Mouse (Mus musculus): ENCODE results near the gene Ak1.
A peak's percentile ranks its signal among the peaks of the same experiment; 100 is the strongest.

The Ak1 gene

DNA sequence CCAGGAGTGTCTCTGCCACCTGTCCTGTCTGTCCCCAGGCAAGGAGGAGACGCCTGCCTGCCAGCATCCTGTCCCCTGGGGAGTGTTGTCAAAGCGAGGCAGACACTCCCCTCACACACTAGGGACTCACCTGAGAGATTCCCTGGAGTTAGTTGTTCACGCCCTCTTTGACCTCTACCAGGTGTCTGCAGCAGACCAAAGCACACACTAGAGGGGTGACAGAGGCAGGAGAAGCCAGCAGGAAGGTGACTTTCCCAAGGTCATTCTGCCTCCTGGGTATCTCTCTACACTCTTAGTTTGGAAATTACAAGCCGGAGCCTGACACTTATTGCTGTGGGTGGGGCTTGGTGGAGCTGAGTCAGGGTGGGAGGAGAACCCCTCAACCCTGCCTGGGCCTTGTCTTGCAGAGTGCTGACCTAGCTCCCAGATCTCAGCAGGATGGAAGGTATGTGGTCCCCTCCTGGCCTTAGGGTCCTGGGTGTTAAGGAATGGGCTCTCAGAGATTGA, 6.5 kb downstream of the Ak1 start:
- DNase-seq (ENCODE audit: low spot score): no peak

DNA sequence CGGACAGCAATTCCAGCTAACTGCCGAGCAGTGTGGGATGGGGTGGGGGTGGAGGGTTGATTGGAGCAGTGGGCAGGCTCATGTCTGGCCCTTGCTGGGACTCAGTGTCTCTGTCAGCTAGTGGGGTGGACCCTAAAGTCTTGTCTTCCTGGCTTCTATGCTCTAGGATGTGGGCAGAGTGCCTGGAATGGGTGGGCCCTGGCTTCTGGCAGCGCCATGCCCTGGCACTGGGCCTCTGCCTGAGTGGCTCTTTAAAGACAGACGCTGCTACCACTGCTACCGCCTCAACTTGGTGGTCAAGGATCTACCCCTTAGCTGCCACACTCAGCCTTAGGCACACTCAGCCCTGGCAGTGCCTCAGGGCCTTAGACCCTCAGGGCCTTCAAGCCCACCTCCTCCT, 7.2 kb downstream of the Ak1 start:
- peak; percentile 89 for DNase-seq (ENCODE audit: low spot score)

DNA sequence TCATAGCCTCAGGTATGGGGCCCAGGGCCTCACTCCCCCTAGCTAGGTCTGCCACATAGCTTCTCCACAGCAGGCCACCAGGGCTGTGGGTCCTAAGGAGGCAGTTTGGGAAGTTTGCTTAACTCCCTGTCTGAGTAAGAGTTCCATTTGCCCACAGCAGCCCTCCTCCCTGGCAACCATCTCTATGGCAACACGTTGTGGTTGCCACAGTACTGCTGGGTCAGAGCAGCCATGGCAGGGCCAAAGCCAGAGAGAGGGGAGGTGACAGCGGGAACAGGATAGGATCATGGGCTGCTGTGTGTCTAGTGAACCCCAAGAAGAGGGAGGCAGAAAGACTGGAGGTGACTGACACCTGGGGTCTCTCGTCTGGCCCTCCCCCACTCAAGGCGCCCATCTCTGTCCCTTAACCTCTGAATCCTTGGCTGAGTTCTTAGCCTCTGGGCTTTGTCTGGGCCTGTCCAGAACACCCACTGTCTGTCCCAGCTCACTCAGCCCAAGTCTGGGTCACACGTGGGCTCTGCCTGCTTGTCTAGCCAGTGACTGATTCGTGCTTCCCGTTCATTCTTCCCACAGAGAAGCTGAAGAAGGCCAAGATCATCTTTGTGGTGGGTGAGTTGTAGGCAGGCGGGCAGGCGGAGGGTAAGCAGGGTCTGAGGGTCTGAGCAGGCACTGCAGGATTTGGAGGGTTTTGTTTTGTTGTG, 7.9 kb downstream of the Ak1 start:
- peak; percentile 76 for DNase-seq (ENCODE audit: low spot score)

DNA sequence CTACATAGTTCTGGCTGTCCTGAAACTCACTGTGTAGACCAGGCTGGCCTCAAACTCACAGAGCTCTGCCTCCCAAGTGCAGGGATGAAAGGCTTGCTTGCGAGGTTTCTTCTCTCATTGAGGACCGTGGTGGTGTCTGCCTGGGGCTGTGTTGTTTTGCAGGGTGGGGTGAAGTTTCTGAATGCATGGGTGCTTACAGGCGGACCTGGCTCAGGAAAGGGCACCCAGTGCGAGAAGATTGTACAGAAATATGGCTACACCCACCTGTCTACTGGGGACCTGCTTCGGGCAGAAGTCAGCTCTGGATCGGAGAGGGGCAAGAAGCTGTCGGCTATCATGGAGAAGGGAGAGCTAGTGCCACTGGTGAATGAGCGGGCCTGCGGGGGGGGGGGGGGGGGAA, 8.5 kb downstream of the Ak1 start:
- DNase-seq (ENCODE audit: low spot score): no peak

DNA sequence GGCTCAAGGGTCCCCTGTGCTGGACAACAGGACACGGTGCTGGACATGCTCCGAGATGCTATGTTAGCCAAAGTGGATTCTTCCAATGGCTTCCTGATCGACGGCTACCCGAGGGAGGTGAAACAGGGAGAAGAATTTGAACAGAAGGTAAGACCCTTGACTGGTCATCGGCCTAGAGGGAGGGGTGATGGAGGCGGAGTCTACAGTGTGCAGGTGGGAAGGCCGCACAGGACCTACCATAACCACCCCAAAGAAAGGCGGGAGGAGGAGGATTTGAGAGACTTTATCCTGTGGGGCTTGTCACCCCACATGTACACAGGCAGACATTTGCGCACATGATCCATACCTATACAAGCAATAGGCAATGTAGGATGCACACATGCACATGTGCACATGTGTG, 9.5 kb downstream of the Ak1 start:
- DNase-seq (ENCODE audit: low spot score): no peak

DNA sequence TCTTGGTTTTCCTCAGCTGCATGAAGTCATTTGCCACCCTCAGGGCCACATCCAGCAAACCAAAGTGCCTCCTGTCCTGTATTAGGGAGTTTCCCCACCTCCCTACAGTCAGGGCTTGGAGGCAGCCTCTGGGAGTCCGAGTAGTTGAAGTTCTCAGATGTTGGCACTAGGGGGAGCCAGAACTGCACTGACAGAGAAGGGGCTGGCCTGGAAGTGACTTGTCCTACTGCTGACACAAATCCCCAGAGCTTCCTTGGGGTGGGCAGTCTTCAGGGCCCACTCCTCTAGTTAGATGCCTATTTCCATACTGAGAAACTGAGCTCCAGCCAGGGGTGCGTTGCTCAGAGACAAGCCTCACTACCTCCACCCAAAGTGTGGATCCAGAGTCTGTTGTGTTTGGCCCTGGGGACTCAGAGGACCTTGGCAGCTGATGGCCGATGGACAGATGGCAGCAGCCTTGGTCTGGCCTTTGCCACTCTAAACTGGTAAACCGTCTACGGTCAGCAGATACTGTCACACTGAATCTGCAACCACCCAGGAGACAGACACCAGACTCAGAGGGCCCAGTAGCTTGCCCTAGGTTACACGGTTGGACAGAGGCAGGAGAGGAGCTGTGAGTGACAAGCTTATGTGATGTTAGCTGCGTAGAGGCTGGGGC, 10.3 kb downstream of the Ak1 start:
- peak; percentile 85 for DNase-seq (ENCODE audit: low spot score)

DNA sequence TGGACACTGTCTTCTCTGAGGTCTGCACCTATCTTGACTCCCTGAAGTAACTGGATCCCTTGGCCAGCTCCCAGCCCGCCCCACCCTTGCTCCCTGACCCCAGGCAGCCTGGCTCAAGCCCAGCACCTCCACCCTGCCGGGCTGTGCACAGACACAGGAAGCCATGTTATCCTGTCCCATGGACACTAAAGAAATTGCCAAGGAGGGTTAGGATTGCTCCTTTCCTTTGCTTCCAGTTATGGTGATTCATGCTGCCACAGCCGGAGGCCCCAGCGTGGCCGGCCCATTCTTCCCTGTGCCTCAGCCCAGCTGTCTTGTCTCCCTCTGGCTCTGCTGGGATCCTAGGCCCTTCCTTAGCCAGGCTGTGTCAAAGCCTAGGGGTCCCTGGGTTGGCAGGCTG, 12.1 kb downstream of the Ak1 start:
- DNase-seq (ENCODE audit: low spot score): peak; percentile 80

DNA sequence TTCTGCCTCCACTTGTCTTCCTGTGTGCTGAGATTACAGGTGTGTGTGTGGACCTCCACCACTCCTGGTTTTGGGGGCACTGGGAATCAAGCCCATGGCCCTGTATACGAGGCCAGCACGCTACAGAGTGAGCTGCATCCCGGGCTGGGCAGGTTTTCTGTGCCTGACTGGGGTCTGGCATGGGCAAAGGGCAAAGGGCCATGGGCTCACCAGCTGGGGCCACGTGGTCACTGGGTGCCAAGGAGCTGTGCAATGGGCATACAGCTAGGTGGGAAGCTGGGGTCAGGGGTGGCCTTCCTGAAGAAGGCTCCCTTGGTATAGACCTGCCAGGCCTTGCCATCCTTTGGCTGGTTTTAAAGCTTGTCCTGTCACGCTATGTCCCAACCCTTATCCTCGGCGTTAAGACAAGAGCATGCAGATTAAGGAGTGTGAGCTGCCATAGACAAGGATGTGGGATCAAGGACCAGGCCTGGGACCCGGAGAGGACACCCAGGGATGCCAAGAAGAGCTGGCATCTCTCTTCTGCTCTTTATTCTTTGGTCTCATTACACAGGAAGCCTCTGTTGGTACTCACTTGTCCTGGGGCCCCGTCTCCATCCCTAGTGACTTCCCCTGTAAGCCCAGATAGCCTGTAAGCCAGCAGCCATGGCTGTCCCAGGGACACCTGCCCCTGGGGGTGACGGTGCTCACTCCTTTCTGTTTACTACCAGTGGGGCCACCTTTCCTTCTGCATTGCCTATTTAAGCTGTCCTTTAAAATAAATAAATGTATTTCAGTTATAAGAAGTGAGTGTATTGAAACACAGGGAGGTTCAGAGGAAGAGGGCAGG, 12.9 kb downstream of the Ak1 start:
- no peak for DNase-seq (ENCODE audit: low spot score)

DNA sequence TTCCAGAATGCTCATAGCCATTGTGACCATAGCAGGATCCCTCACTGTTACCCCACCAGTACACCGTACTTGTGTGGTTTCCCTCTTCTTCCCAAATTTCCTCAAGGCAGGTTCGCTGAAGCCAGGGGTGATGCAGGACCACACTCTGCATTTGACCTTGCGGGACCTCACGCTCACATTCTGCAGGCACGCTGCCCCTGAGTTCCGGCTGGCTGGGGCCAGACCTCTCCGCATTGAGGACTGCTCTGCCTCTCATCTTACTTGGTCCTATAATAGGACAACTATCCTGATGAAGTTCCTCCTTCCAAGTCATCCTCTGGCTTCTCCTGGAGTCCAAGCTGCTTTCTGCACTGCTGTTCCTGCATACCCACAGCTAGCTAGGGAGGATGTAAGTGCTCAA, 15.1 kb downstream of the Ak1 start:
- DNase-seq (ENCODE audit: low spot score): no peak

DNA sequence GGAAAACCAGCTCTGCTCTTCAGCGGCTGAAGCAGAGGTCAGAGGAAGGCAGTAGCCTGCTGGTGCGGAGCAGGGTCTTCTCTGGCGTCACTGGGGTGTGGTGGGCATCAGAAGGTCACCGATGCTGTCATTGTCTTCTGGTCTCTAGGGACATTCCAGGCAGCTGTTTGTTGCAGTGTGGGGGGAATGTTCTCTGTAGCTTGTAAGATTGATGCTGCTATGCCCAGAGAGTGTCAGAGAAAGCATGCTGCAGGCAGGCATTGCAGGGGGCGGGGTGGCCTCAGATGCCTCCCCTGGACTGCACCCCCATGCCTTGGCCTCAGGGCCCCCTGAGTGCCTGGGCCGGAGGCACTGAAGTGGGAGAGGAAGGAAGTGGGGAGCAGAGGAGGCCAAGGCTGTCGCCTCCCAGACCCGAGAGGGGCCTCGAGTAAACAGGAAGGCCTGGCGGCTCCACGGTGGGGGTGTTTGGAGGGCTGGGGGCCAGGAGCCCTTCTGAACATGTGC, 16.3 kb downstream of the Ak1 start:
- peak; percentile 90 for DNase-seq (ENCODE audit: low spot score)

DNA sequence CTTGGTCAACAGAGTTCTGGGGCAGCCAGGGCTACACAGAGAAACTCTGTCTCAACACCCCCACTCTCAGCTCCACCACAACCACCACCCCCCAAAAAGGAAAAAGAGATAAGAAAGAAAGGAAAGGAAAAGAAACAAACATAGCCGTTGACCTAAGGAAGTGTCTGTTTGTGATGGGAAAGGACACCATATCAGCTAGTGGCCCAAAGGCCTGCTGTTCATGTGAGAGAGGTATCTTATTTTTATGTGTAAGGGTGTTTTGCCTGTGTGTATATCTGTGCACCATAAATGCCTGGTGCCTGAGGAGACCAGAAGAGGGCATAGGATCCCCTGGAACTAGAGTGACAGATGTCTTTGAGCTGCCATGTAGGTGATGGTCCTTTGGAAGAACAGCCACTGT, 18.1 kb downstream of the Ak1 start:
- DNase-seq (ENCODE audit: low spot score): no peak

DNA sequence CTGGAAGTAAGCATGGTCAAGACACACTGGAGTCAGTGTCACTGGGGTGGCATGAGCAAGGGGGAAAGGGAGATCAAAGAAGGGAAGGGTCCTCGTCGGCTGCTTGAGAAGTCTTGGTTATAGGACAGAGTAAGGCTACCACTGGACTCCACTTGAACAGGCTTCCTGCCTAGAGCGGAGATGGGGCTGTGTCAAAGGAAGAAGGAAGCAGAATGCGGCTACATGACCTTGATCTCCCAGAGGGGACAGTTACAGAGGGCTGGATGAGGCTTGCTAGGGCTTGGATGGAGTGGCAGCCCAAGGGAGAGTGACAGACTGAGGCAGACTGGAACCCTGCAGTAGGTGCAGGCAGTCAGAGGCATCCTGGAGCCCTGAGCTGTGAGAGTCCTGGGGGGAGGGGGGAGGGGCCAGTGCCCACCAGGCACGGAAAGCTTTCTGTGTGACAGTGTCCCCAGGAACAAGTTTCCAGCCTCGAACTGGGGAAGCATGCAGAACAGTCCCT, 19.0 kb downstream of the Ak1 start:
- DNase-seq (ENCODE audit: low spot score): no peak

DNA sequence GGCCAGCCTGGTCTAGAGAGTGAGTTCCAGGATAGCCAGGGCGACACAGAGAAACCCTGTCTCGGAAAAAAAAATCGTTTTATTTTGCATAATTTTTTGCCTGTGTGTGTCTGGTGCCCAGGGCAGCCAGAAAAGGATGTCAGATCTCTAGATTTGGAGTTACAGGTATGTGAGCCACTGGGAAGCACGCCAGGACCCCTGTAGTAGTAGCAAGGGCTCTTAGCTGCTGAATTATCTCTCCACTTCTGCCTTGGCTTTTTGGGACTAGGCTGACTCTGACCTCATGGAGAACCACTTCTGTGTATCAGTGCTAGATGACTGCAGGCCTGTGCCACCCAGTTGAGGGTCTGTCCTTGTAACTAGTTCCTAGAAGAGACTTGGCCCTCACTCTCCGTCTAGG, 20.3 kb downstream of the Ak1 start:
- DNase-seq (ENCODE audit: low spot score): no peak

DNA sequence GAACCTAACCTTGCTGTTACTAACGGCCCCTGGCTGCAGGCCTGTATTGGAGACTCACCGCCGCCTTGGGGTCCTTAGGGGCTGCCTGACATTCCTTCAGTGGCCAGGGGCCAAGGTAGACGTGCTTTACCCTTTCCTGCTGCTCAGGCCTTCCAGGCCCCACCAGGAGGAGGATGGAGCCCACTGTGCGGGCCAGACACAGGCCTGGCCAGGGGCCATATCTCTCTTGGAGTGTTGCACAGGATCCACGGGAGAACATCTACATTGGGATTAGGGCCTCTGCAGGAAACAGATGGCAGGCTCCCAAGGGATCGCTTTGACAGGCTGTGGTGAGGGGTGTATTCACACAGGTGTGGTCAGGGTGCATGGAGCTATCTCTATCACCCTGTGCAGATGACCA, 21.3 kb downstream of the Ak1 start:
- no peak for DNase-seq (ENCODE audit: low spot score)

DNA sequence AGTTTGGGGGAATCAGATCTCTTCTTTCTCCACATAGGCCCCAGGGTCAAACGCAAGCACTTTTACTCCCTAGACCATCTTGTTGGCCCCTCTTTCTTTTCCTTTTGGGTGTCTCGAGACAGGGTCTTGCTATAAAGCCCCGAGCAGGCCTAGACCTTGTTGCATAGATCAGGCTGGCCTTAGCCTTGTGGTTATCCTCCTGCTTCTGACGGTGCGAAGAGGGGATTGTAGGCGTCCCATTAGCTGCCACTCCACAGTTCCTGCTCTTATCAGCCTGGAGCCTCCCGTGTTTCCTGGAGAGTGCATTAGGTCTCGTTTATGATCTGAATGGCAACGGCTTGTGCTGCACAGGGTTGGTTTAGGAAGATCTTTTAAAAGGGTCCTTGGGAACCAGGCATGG, 22.5 kb downstream of the Ak1 start:
- DNase-seq (ENCODE audit: low spot score): no peak

DNA sequence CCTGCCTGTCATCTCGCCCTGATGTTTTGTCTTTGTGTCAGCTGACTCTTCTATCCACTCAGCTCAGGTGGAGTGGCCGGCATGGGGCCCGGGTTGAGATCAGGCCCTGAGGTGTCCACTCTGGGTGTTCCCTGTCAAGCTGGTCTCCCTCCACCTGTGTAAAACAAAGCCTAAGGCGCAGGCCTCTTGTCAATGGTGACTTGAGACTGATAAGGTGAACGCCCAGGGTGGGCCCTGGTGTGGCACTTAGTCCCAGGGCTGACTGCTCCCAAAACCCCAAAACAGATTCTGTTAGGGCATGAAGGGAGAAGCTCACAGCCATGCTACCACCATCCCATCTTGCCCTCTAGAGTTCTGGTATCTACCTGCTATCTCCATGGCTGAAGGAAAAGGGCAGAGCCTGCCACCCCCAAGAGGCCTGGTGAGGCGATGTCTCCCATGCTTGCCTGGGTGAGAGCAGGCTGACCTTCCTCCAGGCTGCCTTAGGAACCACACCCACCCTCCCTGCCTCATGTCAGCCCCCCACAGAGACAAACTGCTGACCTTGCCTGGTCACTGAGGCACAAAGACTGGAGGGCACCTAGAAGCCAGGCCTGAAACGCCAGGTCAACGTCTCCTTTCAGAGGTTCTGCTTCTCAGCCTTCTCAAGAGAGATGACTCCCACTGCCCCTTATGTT, 23.4 kb downstream of the Ak1 start:
- no peak for DNase-seq (ENCODE audit: low spot score)

DNA sequence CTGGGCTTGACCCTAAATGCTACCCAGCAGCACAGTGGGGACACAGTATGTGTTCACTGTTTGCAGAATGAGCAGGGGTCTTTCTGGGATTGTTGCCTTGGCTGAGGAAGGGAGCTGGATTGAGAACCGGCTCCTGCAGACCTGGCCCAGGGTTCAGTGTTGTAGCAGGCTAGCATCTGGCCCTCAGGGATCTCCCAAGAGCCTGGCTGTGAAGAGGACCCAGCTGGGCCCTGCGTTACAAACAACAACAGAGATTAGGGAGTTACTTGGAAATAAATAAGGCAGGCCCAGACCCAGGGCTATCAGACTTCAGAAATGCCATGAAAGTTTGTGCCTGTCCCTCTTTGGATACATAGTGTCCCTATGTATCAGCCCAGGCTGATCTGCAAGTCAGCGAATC, 24.1 kb downstream of the Ak1 start:
- no peak for DNase-seq (ENCODE audit: low spot score)

DNA sequence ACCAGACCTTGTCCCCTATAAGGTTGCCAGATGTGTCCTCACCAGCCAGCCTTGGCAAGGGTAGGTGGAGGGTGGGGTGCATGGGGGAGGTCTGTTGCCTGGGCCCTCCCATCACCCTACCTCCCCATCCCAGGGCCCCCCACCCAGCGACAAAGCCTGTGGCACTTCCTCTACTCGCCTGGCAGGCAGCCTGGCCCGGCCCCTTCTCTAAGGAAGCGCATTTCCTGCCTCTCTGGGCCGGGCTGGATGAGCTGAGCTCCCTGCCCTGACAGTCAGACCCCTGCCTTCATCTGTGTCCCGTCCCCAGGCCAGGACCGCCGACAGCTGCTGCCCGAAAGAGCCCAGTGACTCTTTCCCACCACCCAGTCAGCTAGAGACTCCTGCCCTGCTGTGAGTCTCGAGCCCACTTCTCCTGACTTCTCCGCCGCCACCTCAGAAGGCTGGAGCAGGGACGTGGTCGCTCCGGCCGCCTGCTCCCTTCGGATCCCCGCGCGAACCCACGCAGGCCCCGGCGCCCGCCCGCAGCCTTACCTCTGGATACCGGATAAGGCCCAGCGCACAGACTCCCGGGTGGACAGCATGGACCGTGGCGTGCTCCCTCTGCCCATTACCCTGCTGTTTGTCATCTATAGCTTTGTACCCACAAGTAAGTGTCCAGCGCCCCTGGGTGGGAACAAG, 25.0 kb downstream of the Ak1 start, which contains the start of gene Eng:
Gene Eng, plus strand, starts transcription at position 217 of the 678 bp plus-strand sequence.
- DNase-seq (ENCODE audit: low spot score): peak; percentile 87

DNA sequence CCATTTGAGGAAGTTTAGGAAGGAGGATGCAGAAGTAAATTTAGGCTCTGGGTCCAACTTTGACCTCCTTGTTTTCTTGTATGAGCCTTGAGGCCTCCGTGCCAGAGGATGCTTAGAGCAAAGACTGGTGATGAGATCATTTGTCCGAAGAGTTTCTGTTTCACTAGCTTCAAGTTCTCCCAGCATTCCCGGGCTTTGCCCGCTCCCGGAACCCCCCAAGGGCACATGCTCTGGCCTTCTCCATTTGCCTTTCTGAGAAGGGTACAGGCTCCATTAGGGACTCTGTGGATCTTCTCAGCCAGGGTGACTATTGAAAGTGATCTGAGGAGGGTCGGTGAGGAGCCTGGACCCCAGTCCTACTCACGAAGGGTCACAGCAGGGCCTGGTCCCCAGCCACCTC, 25.8 kb downstream of the Ak1 start:
- DNase-seq (ENCODE audit: low spot score): no peak

DNA sequence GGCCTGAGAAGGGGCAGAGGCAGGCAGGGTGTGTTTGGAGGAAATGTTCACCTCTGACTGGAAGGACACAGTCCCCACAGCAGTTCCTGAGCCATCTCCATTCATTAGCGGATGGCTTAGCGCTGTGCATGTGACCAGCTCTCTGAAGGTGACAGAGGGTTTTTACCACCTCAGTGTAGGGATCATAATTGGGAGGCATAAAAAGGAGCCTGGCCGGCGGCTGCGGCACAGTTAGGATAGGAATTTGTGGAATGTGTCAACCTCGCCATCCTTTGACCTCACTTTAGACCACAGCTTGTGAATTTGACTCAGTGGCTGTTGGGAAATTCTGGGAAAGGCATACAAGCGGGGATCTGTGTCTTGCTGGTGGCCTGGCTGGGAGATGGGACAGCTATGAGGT, 32.2 kb downstream of the Ak1 start:
- DNase-seq (ENCODE audit: low spot score): no peak

DNA sequence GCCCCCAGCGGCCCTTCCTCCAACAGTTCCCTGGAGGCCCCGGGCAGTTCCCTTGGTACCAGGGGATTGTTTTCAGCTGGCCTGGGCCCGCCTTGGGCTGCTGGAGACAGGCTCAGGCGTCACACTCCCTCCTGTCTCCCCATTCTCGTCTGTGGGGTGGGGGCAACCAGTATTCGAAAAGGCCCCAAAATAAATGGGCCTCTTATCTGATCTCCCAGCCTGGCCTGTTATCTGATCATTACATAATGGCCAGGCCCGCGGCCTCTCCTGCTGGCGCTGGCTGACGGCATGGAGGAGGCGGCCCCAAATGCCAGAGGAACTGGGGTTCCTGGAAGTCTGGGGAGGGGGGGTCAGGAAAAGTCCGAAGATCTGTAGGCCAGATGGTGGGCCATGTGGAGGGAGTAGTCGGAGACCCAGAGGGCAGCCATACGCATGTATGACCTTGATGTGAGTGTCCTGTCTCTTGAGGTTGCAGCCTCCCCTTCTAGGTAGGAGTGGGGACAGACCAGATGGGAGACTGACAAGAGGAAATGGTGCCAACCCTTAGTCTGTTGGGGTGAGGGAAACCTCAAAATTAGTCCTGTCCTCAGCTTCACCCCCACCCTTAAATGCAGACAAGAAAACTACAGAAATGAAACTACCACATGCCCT, 33.3 kb downstream of the Ak1 start:
- DNase-seq (ENCODE audit: low spot score): peak; percentile 75
